Mouse (Mus musculus) kidney, embryonic 14.5 days (tissue): ENCODE results near the gene Mob3b. TPM values are rescaled to one million over a fixed set of nuclear protein-coding genes. Genes with fewer than 3 reads are reported as not detected.
A peak's percentile ranks its signal among the peaks of the same experiment; 100 is the strongest.

ENCODE experiments used
- ATAC-seq: fragments of 200-750 bp; cut with Nextera tagmentation; 2 replicates; pipeline ENCODE4 v1.8.0; 2017; ENCODE audit warnings: moderate number of reproducible peaks, mild to moderate bottlenecking, moderate TSS enrichment, moderate library complexity; ENCODE audit not compliant: low FRiP score, low TSS enrichment
- H3K27ac ChIP-seq: fragments of 300-500 bp; sonication (generic); 2 replicates; pipeline ENCODE4 v1.5.1; 2014; ENCODE audit warnings: low read depth, mild to moderate bottlenecking, low read length, moderate library complexity, mixed read lengths
- H3K27me3 ChIP-seq: fragments of 300-500 bp; sonication (generic); 2 replicates; pipeline ENCODE4 v1.6.1; 2014; ENCODE audit warnings: mild to moderate bottlenecking, low read length; ENCODE audit not compliant: control insufficient read depth, insufficient read depth
- H3K36me3 ChIP-seq: fragments of 300-500 bp; sonication (generic); 2 replicates; pipeline ENCODE4 v1.6.1; 2014; ENCODE audit warnings: low read length, mixed read lengths; ENCODE audit not compliant: control insufficient read depth, insufficient read depth
- H3K4me1 ChIP-seq: fragments of 300-500 bp; sonication (generic); 2 replicates; pipeline ENCODE4 v1.6.1; 2014; ENCODE audit warnings: low read length, mixed read lengths; ENCODE audit not compliant: control insufficient read depth, insufficient read depth
- H3K4me2 ChIP-seq: fragments of 300-500 bp; sonication (generic); replicated peaks from 2 replicates; pipeline ENCODE4 v1.6.1; 2014; ENCODE audit warnings: low read depth, mild to moderate bottlenecking, low read length
- H3K4me3 ChIP-seq: fragments of 300-500 bp; sonication (generic); 2 replicates; pipeline ENCODE4 v1.5.1; 2014; ENCODE audit warnings: mild to moderate bottlenecking, low read length
- H3K9ac ChIP-seq: fragments of 300-500 bp; sonication (generic); 2 replicates; pipeline ENCODE4 v1.6.1; 2014; ENCODE audit warnings: low read depth, mild to moderate bottlenecking, low read length, moderate library complexity
- H3K9me3 ChIP-seq: fragments of 300-500 bp; sonication (generic); 2 replicates; pipeline ENCODE4 v1.6.1; 2016; ENCODE audit warnings: low read length; ENCODE audit not compliant: control insufficient read depth
- WGBS: fragments of 180-500 bp; shearing (Covaris S2); extraction: QIAGEN DNeasy Blood & Tissue Kit; methylation state at CpG from one replicate; pipeline ENCODE4 v1.1.7; 2014; 5-methylcytosine and 5-hydroxymethylcytosine counted together
- polyA plus RNA-seq: library from polyadenylated mRNA; unstranded; fragments of >200 nt; fragmentation: Nextera tagmentation; extraction: Ambion mirVana; gene quantifications from 2 replicates; pipeline ENCODE4 v1.2.1, GENCODE M21; 2014

The Mob3b gene
- polyA plus RNA-seq, 1 experiment from 2014 or later, result 13.3 TPM

DNA sequence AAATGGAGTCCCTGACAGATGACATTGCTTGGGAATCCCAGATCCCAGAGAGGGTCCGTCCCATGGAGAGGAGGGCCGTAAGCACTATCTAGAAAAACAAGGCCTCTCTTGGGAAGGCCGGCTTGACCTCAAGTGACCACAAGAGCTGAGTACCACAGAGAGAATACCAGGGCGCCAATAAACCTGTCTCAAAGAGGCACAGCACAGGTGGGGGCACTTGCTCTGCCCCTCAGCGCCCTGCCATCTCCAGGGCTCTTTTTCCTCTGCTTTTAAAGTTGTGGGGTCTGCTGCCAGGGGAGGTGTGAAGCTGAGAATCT lies 107.6 kb downstream of the Mob3b start:
- no peaks in the 10 kb centered on the region for H3K27me3 ChIP-seq
- no peaks in the 10 kb centered on the region for H3K36me3 ChIP-seq
- H3K4me1 ChIP-seq, result peaks cover 7% of the 10 kb centered on the region
- no peak overlapping the region for H3K27ac ChIP-seq
- H3K9ac ChIP-seq, result no peak overlapping the region
- 23% methylated on average over 5 of the region's 5 CpGs for WGBS
- no peak overlapping the region for H3K4me2 ChIP-seq
- H3K4me3 ChIP-seq, result no peak overlapping the region
- no peaks in the 10 kb centered on the region for H3K9me3 ChIP-seq
- ATAC-seq, result peak; percentile 56

GRCm38 (mm10) chr4:35049036-35049741 lies 108.1 kb downstream of the Mob3b start:
- H3K9me3 ChIP-seq, result no peaks in the 10 kb centered on the region
- no peak for ATAC-seq
- H3K4me3 ChIP-seq, result no peak overlapping the region
- peaks cover 7% of the 10 kb centered on the region for H3K4me1 ChIP-seq
- no peaks in the 10 kb centered on the region for H3K36me3 ChIP-seq
- no peak overlapping the region for H3K9ac ChIP-seq
- no peaks in the 10 kb centered on the region for H3K27me3 ChIP-seq
- H3K4me2 ChIP-seq, result no peak overlapping the region
- H3K27ac ChIP-seq, result no peak overlapping the region
- WGBS, result 24% methylated on average over 9 of the region's 9 CpGs

DNA sequence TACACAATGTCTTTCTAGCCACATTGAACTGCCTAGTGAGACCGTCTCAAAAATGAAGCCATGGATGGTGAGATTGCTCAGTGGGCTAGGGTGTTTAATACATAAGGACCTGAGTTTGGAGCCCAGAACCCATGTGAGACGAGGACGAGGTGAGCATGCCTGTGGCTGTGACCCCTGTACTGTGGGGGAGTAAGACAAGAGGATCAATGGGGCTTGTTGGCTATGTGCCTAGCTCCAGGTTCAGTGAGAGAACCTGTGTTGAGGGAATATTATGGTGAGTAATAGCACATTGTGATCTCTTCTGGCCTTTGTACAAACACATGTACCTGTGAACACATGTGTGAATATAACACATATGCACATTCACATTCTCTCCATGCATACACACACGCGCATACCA lies 116.4 kb downstream of the Mob3b start:
- Histone ChIP-seq H3K9ac (no peak overlapping the region), H3K4me3 (no peak overlapping the region), H3K4me2 (no peak overlapping the region), H3K36me3 (no peaks in the 10 kb centered on the region), H3K27me3 (no peaks in the 10 kb centered on the region), H3K9me3 (no peaks in the 10 kb centered on the region), H3K4me1 (no peaks in the 10 kb centered on the region), H3K27ac (no peak overlapping the region)
- 93% methylated on average over 5 of the region's 5 CpGs for WGBS
- ATAC-seq, result no peak

DNA sequence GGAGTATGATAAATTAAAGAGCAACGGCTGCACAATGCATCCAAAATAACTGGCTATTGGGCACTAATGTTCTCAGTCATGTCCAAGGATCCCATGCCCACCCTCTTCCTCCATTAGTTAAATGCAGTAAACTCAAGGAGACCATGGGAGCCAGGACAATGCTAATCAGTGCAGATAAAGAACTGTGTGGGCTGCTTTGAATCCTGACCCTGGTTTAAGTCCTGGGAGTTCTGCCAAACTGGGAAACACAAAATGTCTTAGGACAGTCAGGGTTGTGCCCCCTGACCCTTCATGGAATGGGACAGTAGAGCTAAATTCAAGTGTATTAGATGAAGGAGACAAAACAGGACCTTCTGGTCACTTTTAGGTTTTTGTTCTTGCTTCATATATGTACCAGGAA lies 117.0 kb downstream of the Mob3b start:
- no peak overlapping the region for H3K27ac ChIP-seq
- no peaks in the 10 kb centered on the region for H3K36me3 ChIP-seq
- H3K4me1 ChIP-seq, result no peaks in the 10 kb centered on the region
- ATAC-seq, result no peak
- H3K9me3 ChIP-seq, result no peaks in the 10 kb centered on the region
- no peak overlapping the region for H3K4me2 ChIP-seq
- no peak overlapping the region for H3K4me3 ChIP-seq
- no peaks in the 10 kb centered on the region for H3K27me3 ChIP-seq
- WGBS, result 70% methylated on average over 1 of the region's 1 CpGs
- H3K9ac ChIP-seq, result no peak overlapping the region

- no peak for ATAC-seq
- H3K4me3 ChIP-seq, result no peak overlapping the region
- no peaks in the 10 kb centered on the region for H3K36me3 ChIP-seq
- no peaks in the 10 kb centered on the region for H3K9me3 ChIP-seq
- 74% methylated on average over 2 of the region's 2 CpGs for WGBS
- H3K4me2 ChIP-seq, result no peak overlapping the region
- H3K27me3 ChIP-seq, result no peaks in the 10 kb centered on the region
- no peaks in the 10 kb centered on the region for H3K4me1 ChIP-seq
- H3K27ac ChIP-seq, result no peak overlapping the region
- no peak overlapping the region for H3K9ac ChIP-seq
Observed at GRCm38 (mm10) chr4:35037824-35038223, 119.5 kb downstream of the Mob3b start.

GRCm38 (mm10) chr4:35034504-35035290 lies 122.6 kb downstream of the Mob3b start:
- Histone ChIP-seq H3K27ac (no peak overlapping the region), H3K4me1 (no peaks in the 10 kb centered on the region; the same call in 1 of the 2 replicates), H3K9ac (no peak overlapping the region), H3K27me3 (no peaks in the 10 kb centered on the region), H3K36me3 (no peaks in the 10 kb centered on the region), H3K4me3 (no peak overlapping the region), H3K4me2 (no peak overlapping the region), H3K9me3 (no peaks in the 10 kb centered on the region)
- ATAC-seq, result no peak
- 41% methylated on average over 18 of the region's 18 CpGs for WGBS

DNA sequence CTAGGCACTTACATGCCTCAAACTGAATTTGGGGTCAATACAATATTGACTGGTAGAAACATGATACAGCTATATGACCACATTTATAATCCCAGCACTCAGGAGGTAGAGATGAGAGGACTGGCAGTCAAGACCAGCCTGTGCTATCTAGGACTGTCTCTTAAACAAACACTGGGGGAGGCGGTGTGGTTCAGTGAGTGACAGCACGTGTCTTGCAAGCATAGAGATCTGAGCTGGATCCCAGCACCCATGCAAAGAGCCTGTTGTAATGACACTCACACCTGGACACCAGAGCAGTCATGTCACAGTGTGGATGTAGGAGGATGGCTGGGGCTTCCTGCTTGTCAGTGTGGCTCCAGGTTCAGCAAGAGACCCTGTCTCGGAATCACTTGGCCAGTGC lies 124.5 kb downstream of the Mob3b start:
- no peak for ATAC-seq
- Histone ChIP-seq H3K27ac (no peak overlapping the region), H3K9me3 (no peaks in the 10 kb centered on the region), H3K4me1 (no peaks in the 10 kb centered on the region; the same call in 1 of the 2 replicates), H3K4me2 (no peak overlapping the region), H3K27me3 (no peaks in the 10 kb centered on the region), H3K36me3 (no peaks in the 10 kb centered on the region), H3K9ac (no peak overlapping the region), H3K4me3 (no peak overlapping the region)
- WGBS, result 56% methylated on average over 3 of the region's 3 CpGs

GRCm38 (mm10) chr4:35031623-35032022 lies 125.7 kb downstream of the Mob3b start:
- Histone ChIP-seq H3K36me3 (no peaks in the 10 kb centered on the region), H3K27me3 (no peaks in the 10 kb centered on the region), H3K4me1 (no peaks in the 10 kb centered on the region; the same call in 1 of the 2 replicates), H3K4me2 (no peak overlapping the region), H3K9ac (no peak overlapping the region), H3K4me3 (no peak overlapping the region), H3K27ac (no peak overlapping the region), H3K9me3 (no peaks in the 10 kb centered on the region)
- peak; percentile 52 for ATAC-seq
- 17% methylated on average over 3 of the region's 3 CpGs for WGBS

DNA sequence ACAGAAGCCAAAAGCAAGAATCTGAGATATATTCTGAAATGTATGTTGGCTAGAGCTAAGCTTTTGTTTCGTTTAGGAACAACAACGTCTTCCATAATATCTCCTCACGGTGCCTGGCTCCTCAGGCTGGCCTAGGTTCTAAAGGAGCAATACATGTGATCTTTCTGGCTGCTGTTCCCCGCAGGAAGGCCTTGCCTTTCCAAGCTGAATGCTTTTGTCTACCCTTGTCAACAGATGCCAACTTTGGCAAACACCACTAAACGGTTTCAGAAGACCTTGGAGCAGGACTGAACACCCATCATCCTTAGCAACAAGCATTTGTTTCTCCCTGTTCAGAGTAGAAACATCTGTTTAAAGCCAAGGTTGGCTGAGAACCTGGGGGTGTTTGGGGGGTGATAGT lies 126.1 kb downstream of the Mob3b start:
- no peak; the same call in 1 of the 2 replicates for ATAC-seq
- WGBS, result 59% methylated on average over 5 of the region's 5 CpGs
- H3K9me3 ChIP-seq, result no peaks in the 10 kb centered on the region

More for the DNA sequence above, 126.1 kb downstream of the Mob3b start:
- Histone ChIP-seq H3K4me2 (no peak overlapping the region), H3K36me3 (no peaks in the 10 kb centered on the region), H3K4me1 (no peaks in the 10 kb centered on the region; the same call in 1 of the 2 replicates), H3K27me3 (no peaks in the 10 kb centered on the region), H3K9ac (no peak overlapping the region), H3K27ac (no peak overlapping the region), H3K4me3 (no peak overlapping the region)
